Mouse (Mus musculus): ENCODE measurements around the gene Dll3.

The Dll3 gene

DNA sequence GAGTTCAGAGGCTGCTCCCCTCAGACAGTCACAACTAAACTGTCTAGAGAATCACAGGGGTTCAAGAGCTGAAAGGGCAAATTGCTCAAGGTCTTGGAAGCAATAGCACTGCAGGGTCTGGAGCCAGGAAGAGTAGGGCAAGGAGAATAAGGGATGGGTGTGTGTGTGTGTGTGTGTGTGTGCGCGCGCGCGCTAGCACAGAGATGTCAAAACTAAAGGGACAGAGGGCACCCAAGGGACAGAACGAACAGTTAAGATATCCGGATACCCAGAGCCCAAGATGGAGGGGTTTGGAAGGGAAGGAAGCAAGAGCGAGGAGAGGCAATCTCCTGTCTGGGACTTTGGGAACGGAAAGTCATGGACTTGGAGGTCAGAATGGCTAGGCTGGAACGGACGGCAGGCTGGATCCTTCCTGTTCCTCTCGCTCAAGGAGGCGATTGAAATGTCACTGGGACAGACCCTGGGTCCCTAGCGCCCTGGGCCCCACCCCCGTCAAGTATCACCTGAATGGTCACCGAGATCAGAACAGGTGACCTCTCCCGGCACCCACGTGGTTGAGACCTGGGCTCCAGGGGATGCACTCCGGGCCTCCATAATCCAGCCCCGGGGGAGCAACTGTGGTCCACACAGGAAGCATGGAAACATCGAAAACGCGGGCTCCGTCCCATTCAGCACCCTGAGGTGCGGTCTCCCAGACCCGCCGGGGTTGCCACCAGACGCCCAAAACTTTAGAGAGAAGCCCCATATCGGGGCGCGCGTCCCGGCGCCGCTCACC lies 9.3 kb upstream of the Dll3 start:
- ATAC-seq (ENCODE audit: insufficient number of reproducible peaks, low FRiP score, low TSS enrichment) = peak; percentile 41; the same call in 1 of the 2 replicates

DNA sequence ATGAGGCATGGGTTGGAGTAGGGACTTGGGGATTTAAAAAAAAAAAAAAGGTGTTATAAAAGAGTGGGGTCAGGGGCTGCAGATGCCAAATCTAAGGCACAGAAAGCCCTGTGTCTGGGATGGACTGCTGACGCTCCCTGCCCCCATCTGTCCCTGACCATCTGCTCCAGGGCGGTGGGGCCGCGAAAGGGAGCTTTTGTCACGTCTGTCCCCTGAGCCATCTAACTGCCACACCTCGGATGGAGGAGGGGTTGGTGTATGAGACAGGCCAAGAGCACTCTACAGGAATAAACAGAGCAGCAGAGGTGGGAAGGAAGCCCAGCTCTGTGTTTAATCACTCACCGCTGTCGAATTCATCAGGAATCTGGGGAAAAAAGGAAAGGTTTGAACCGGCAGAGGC lies 7.7 kb upstream of the Dll3 start:
- ATAC-seq (ENCODE audit: insufficient number of reproducible peaks, low FRiP score, low TSS enrichment) = no peak

DNA sequence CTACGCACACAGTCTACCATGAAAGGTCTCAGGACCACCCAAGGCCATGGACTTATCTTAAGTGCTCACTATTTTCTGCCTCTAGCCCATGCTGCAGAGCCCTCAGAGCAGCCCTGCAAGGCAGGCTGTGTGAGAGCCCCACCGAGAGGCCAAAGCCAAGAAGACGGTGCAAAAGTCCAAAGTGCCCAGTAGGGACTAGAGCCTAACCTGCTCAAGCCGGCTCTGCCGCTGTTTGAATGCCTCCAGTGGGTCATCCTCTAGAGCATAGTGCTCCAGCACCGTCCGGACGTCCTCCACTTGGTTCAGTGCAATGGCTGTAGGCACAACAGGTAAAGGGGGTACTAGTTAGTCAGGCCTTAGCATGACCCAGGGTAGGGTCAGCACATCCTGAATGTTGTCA lies 4.2 kb upstream of the Dll3 start:
- no peak for ATAC-seq (ENCODE audit: insufficient number of reproducible peaks, low FRiP score, low TSS enrichment)

DNA sequence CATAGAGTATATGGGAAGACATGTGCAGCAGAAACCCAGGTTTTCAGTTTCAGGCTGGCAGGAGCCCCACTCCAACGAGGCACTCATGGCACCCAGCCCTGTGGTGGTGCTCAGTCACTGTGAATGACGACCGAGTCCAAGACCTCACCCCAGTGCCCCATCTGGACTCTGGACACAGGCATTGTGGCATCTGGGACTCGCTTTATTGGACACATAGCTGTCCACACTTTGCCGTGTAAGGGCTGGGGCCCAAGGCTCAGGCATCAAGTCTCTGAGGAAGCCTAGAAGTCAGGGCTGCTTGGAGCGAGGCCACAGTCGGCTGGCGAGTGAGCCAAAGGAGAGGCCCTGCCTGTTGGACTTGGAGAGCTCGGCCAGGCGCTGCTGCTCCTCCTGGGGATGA lies 3.6 kb upstream of the Dll3 start:
- no peak for ATAC-seq (ENCODE audit: insufficient number of reproducible peaks, low FRiP score, low TSS enrichment)

DNA sequence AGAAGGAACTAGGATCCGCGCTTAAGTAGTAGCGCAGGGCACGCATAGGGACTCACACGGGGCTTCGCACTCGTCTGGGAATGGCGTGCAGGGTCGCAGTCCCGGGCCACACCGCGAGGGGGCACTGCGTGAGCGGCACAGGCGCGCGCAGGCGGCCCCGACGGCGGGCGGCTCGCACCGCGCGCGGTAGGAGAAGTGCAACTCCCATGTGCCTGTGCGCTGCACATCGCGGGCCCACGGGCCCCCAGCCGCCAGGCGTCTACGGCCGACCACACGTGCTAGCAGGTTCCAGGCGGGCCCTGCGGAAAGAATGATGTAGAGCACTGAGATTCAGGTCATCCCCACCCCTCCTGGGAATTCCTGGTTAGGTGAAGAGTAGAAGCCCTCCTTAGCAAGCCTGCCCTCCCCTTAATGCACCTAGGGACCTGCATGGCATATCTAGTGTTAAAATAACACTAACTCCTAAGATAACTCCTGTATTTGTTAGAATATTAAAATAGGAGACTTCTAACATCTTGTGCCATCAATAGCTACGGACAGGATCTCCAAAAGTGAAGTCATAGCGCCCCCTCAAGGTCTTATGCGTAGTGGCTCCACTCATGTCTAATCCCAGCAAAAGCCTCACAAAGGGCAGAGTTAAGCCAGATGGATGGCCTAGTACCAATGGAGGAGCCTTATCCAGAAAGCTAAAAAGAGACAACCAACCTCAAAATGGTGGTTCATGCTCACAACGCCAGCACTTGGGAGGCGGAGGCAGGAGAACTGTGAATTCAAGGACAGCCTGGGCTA lies 3.0 kb downstream of the Dll3 start:
- no peak for ATAC-seq (ENCODE audit: insufficient number of reproducible peaks, low FRiP score, low TSS enrichment)

DNA sequence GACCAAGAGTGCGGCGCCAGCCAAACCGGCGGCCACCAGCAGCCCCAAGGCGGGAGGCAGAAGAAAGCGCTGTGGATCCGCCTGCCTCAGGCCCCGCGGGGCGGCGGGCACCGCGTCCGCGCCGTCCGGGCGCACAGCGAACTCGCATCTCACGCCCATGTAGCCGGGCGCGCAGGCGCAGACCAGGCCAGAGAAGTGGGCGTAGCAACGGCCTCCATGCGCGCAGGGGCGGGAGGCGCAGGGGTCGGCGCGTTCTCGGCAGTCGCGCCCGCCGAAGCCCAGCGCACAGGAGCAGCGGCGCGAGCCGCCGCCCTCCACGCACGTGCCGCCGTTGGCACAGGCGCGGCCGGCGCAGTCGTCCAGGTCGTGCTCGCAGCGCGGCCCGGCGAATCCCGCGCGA lies 7.6 kb downstream of the Dll3 start:
- no peak for ATAC-seq (ENCODE audit: insufficient number of reproducible peaks, low FRiP score, low TSS enrichment)

DNA sequence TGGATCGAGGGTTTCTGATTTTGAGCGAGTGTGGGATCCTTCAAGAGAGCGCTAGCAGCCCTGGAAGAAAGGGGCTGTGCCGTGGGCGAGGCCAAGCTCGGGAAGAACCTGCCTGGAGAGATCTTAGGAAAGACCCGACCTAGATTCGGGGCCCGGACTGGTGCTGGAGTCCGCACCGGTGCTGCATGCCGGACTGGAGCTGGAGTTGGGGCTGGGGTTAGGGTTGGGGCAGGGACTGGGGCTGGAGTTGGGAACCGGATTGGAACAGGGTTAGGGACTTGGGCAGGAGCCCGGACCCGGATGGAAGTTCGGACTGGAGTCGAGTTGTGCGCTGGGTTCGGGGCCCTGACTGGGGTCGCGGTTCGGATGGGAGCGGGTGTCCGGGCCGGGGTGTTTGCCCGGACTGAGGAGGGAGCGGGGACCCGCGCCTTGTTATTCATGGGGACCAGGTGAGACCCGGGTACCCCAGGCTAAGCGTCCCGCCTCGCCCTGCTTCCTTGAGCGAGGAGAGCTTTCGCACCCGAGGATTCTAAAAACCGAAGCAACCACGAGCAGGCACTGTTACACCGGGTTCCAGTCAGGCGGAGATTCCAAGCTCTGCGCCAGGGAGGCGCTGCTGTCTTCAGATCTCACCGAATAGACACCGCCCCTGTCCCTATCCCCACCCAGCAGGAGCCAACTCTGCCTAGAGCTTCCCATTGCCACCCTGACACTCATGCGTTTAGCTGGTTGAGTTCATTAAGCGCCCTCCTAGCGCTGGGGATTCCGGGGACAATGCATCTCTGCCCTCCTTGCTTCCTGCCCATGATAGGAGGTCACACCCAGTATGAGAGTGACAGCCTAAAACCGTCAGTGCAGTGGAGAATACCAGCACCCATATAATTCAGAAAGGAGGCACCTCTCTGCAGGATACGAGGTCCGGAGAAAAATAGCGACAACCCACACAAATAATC lies 11.1 kb downstream of the Dll3 start, which contains the start of gene Selenov:
Selenov (minus strand) TSS at position 549 of the 953 bp plus-strand sequence.
- ATAC-seq (ENCODE audit: insufficient number of reproducible peaks, low FRiP score, low TSS enrichment) = no peak

DNA sequence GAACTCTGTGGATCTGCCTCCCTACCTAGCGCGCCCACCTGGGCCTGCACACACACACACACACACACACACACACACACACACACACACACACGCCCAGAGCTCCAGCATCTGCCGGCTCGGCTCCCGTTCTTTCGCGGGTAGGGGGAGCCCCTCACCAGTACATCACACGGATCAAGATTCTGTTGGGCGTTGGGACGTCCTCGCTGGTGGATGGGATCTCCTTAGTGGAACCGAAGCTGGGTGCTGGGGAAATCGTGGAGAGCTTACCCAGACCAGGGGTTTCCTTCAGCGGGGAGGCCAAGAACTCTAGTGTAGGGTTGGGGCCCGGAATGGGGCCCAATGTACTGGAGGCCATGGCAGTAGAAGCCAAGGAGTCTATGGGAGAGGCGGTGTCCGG lies 11.9 kb downstream of the Dll3 start:
- ATAC-seq (ENCODE audit: insufficient number of reproducible peaks, low FRiP score, low TSS enrichment) = no peak

DNA sequence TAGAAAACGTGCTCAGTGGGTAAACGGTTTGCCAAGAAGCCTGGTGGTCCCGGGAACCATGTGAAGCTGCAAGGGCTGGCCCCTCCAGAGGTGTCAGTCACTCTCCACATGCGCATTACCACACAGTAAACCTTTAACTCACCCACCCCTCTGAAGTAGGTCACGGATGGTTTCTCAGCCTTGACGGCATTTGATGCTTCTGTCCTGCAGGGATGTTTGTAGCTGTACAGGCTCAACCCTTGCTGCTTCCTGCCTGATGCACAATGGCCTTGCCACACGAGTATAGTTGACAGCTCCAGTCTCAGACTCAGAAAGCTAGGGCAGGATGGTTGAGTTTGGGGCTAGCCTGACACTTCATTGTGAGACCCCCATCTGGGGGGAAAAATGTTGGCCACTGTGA lies 21.4 kb downstream of the Dll3 start:
- ATAC-seq (ENCODE audit: insufficient number of reproducible peaks, low FRiP score, low TSS enrichment) = no peak

DNA sequence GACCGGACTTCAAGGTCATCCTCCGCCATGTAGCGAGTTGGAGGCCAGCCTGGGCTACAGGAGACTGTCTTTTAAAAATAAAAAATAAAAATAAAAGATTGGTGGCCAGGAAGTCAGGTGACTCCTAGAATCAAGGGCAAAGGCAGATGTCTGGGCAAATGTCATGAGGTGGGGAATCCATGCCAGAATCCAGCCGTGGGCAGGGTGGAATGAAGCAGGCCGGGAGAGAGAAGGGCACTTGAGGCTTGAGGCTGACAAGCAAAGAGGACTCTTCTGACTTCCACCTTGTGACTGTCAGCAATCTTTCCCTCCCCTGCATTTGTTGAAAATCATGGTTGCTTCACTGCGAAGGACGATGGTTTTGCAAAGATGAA lies 23.8 kb downstream of the Dll3 start:
- no peak for ATAC-seq (ENCODE audit: insufficient number of reproducible peaks, low FRiP score, low TSS enrichment)

DNA sequence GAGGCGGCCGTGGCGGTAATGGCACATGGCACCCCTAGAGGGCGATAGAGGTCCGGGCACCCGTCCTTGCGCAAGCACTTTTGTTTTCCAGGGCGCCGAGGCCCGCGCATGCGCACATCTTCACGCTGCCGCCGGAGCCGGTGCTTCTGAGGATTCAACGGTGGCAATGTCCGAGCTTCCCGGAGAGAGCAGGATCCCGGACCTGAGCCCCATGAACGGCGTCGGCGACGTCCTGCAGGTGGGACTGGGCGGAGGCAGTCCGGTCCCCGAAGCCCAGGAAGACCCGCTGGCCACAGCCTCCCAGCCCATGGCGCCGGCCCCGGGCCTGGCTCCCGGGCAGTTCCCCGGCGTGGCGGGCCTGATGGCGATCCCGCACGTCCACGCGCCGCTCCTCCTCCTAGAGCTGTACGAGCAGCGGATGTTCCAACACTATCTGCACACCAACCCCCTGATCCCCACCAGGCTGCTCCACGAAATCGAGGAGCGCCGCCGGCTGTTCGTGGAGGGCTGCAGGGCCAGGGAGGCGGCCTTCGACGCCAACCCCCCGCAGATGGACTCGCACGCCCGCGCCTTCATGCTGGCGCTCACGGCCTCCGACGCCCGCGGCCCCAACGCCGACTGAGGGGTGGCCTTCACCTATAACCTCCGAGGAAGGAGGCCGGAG lies 24.3 kb downstream of the Dll3 start, which contains the start of gene Eid2b:
Eid2b (plus strand) TSS at position 125 of the 664 bp plus-strand sequence.
- ATAC-seq (ENCODE audit: insufficient number of reproducible peaks, low FRiP score, low TSS enrichment) = peak; percentile 74

DNA sequence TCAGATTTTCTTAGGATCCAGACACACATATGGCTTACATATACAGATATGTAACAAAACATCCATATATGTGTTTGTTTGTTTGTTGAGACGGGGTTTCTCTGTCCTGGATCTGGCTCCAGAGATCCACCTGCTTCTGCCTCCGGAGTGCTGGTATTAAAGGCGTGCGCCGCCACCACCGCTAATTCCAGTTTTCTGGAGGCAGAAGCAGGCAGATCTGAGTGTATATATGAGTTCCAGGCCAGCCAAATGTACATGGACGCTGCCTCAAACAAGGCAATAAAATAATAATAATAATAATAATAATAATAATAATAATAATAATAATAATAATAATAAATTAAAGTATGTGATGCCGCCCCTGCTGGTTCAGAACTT lies 24.8 kb downstream of the Dll3 start:
- ATAC-seq (ENCODE audit: insufficient number of reproducible peaks, low FRiP score, low TSS enrichment) = no peak

DNA sequence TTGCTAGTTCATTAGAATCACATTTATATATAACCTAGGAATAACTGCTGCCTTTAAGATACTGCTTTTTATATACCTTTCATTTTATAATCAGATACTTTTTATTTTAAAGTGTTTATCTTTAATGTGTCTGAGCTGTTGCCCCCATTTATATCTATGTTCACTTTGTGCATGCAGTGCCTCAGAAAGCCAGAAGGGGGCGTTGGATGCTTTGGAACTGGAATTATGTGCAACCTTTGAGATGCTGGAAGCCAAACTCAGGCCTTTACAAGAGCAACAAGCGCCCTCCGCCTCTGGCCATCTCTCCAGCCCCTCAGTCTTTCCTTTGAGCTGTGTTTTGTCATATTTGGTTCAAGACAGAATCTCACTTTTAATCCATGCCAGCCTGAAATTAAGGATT lies 30.3 kb downstream of the Dll3 start:
- no peak for ATAC-seq (ENCODE audit: insufficient number of reproducible peaks, low FRiP score, low TSS enrichment)

DNA sequence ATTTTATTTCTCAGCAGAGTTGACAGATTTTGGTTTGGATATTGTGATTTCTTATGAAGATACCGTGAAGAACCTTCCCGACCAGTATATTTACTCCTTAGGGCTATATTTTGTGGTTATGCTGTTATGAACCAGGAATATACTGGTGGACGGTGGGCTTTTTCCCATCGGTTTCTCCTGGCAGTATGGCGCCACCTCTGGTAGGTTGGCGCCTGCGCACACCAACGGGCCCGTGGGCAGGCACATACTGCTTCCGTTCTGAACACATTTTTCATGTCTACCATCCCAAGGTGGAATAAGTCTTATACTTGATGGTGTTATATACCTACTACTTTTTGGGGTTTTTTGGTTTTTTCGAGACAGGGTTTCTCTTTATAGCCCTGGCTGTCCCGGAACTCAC lies 32.7 kb downstream of the Dll3 start:
- no peak for ATAC-seq (ENCODE audit: insufficient number of reproducible peaks, low FRiP score, low TSS enrichment)

DNA sequence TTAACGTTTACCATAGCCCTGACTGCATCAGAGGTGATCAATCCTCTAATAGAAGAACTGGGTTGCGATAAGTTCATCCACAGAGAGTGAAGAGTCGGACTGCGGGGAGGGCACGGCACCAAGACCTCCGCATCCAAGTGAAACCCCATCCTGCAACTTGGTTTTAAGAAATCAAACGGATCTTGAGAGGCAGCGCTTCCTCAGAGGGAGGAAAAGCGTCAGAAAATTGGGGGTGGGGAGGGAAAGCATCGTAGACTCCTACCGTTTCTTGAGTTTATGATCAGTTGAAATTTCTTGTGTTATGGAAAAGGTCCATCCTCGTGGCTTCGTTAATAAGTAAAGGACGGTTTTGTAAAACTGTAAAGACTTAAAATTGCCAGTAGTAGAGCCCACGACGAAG lies 33.5 kb downstream of the Dll3 start:
- ATAC-seq (ENCODE audit: insufficient number of reproducible peaks, low FRiP score, low TSS enrichment) = no peak

DNA sequence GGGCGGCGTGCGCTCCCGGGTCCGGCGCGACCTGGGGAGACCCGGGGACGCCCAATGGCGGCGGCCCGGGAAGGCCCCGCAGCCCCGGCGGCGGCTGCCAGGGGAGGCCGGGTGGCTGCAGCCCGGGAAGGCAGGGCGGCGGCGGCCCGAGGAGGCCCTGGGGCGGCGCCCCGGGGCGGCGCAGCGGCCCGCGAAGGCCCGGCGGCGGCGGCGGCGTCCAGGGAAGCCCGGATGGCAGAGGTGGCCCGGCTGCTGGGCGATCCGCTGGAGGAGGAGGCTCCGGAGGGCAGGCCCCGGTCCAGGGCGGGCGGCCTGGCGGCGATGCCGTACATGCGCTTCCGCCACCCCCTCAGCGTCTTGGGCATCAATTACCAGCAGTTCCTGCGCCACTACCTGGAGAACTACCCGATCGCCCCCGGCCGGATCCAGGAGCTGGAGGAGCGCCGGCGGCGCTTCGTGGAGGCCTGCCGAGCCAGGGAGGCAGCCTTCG lies 34.0 kb downstream of the Dll3 start:
- peak; percentile 58; the same call in 1 of the 2 replicates for ATAC-seq (ENCODE audit: insufficient number of reproducible peaks, low FRiP score, low TSS enrichment)

DNA sequence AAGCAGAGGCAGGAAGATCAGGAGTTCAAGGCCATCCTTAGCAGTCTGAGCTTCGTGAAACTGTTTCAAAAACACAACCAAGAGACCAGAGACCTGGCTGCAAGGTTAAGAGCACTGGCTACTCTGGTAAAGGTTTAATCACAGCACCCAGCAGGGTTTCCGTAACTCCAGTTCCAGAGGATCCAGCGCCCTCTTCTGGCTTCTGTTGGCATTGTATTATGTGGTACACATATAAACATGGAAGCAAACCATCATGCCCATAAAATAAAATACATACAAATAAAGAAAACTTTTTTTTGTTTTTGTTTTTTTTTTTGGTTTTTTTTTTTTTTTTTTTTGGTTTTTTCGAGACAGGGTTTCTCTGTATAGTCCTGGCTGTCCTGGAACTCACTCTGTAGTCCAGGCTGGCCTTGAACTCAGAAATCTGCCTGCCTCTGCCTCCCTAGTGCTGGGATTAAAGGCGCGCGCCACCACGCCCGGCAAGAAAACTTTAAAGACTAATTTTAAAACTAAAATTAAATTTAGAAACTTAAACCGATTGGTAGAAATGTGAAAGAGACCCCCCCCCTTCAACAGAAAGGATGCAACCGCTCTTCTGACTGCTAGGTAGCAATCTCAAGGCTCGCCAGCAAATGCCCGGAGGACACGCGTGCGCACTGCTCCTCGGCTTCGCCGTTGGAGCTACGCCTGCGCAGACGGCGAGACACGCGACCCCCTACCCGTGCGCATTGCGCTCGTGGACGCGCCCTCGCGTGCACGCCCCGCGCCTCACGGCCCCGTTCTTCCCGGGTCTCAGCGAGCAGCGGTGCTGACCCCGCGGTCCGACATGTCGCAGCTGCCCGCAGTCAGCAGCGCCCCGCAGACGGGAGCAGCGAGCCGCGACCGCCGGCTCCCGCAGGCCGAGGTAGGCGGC lies 34.7 kb downstream of the Dll3 start, which contains the start of gene Eid2:
Eid2 (plus strand) TSS at position 753 of the 913 bp plus-strand sequence.
- ATAC-seq (ENCODE audit: insufficient number of reproducible peaks, low FRiP score, low TSS enrichment) = peak; percentile 85; the same call in 1 of the 2 replicates

DNA sequence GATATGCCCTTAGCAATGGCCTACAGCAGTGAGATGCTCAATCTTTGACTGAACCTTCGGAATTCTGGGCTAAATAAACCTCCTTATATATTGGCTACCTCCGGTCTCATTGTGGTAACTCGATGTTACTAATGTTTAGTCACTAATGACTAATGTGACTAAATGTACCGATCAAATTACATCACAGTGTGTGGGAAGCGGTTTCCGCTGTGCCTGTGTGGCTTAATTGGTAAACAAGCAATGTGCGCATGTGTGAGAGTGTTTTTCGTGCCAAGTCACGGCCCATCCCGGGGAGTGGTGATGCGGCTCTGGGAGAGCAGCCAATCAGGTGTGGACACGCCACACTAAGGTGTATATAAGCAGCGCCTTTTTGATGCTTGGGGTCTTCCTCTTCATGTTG lies 36.6 kb downstream of the Dll3 start:
- ATAC-seq (ENCODE audit: insufficient number of reproducible peaks, low FRiP score, low TSS enrichment) = no peak

DNA sequence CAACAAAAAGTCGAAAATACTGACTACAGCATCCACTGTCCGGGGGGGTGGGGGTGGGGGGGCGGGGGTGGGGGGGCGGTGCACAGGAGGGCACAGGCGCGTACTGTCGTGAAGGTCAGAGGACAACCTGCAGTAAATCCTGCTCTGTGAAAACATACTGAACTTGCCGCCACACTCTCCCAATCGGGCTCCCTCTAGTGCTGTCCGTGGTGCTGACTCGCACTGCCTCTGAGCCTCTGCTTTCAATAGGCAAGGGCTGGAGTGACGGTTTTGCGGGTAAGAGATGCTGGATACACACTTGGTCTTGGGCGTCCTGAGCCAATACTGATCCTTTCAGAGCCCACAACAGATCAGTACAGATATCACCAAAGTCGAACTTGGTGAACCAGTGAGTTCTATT lies 38.3 kb downstream of the Dll3 start:
- ATAC-seq (ENCODE audit: insufficient number of reproducible peaks, low FRiP score, low TSS enrichment) = no peak

Data from cerebellum, adult (tissue).